Mouse (Mus musculus) C2C12 (cell line): Measurements from ENCODE around the gene Arpc3. TPM values are rescaled to one million over a fixed set of nuclear protein-coding genes. Genes with fewer than 3 reads are reported as not detected.
A peak's percentile ranks its signal among the peaks of the same experiment; 100 is the strongest.

Source experiments
- H3K27me3 ChIP-seq: one replicate; pipeline ENCODE4 v1.6.1; 2011; ENCODE audit not compliant: control insufficient read depth, insufficient read depth, insufficient read length
- H3K36me3 ChIP-seq: one replicate; pipeline ENCODE4 v1.6.1; 2011; ENCODE audit not compliant: control insufficient read depth, insufficient read depth
- H3K4me3 ChIP-seq: one replicate; pipeline ENCODE4 v1.5.1; 2011; ENCODE audit warnings: mild to moderate bottlenecking, control low read depth; ENCODE audit not compliant: poor library complexity, insufficient read depth, severe bottlenecking
- H3K79me2 ChIP-seq: one replicate; pipeline ENCODE4 v1.6.1; 2011; ENCODE audit not compliant: control insufficient read depth, insufficient read depth
- H3K79me3 ChIP-seq: one replicate; pipeline ENCODE4 v1.6.1; 2011; ENCODE audit warnings: low read depth, control low read depth
- H3ac ChIP-seq: one replicate; pipeline ENCODE3; 2011; ENCODE audit warnings: low read depth; ENCODE audit not compliant: control insufficient read depth, insufficient read length
- CEBPB ChIP-seq: IDR thresholded peaks from one replicate; pipeline ENCODE4 v1.6.1; 2011; ENCODE audit warnings: low read depth, mild to moderate bottlenecking, control low read depth, moderate library complexity
- CTCF ChIP-seq: IDR thresholded peaks from one replicate; pipeline ENCODE4 v1.5.1; 2011; ENCODE audit not compliant: control insufficient read depth, insufficient read depth, insufficient read length
- FOSL1 ChIP-seq: IDR thresholded peaks from one replicate; pipeline ENCODE4 v1.8.0; 2011; ENCODE audit warnings: mild to moderate bottlenecking, low read length; ENCODE audit not compliant: poor library complexity, insufficient read depth, severe bottlenecking
- MAX ChIP-seq: IDR thresholded peaks from one replicate; pipeline ENCODE4 v1.6.1; 2011; ENCODE audit warnings: mild to moderate bottlenecking, control low read depth
- MYOD1 ChIP-seq: IDR thresholded peaks from one replicate; pipeline ENCODE4 v1.6.1; 2011; ENCODE audit warnings: low read depth; ENCODE audit not compliant: control insufficient read depth, insufficient read length
- MYOG ChIP-seq: IDR thresholded peaks from one replicate; pipeline ENCODE4 v1.6.1; 2011; ENCODE audit not compliant: control insufficient read depth, insufficient read length; ENCODE audit errors: extremely low read depth
- USF1 ChIP-seq: IDR thresholded peaks from one replicate; pipeline ENCODE4 v1.6.1; 2011; ENCODE audit warnings: low read depth, mild to moderate bottlenecking, control low read depth, moderate library complexity
- polyA plus RNA-seq: library from polyadenylated mRNA; unstranded; fragments of >200 nt; fragmentation: generic; extraction: Trizol; gene quantifications from one replicate; pipeline ENCODE4 v1.2.1, GENCODE M21; 2012; ENCODE audit warnings: missing spikeins

Gene Arpc3
- polyA plus RNA-seq, 1 experiment: 185 TPM

- Histone ChIP-seq H3K27me3 (no peaks in the 10 kb centered on the region), H3K79me3 (peaks cover 25% of the 10 kb centered on the region), H3K79me2 (peaks cover 46% of the 10 kb centered on the region), H3K4me3 (peak within 1 kb of the TSS; percentile 83), H3K36me3 (peaks cover 5% of the 10 kb centered on the region), H3ac (peak within 1 kb of the TSS; percentile 97)
- TF ChIP-seq MYOD1 (no peak), MYOG (no peak), FOSL1 (no peak), MAX (peak; percentile 93), CTCF (no peak), CEBPB (no peak), USF1 (no peak)
These were observed 37.7 kb upstream of the Arpc3 start, which contains the start of the genes Rad9b and Vps29 for GRCm38 (mm10) chr5:122353807-122354491. Rad9b (minus strand) TSS chr5:122354233. Vps29 (plus strand) TSS chr5:122354369.

GRCm38 (mm10) chr5:122354492-122355067 lies 37.1 kb upstream of the Arpc3 start:
- peaks cover 29% of the 10 kb centered on the region for H3K79me3 ChIP-seq
- TF ChIP-seq MYOG (no peak), USF1 (no peak)
- peak overlapping the region; percentile 97 for H3ac ChIP-seq
- H3K4me3 ChIP-seq: peak overlapping the region; percentile 83
- peaks cover 50% of the 10 kb centered on the region for H3K79me2 ChIP-seq
- H3K27me3 ChIP-seq: no peaks in the 10 kb centered on the region
- H3K36me3 ChIP-seq: peaks cover 5% of the 10 kb centered on the region

- Histone ChIP-seq H3K79me2 (peaks cover 39% of the 10 kb centered on the region), H3K36me3 (peaks cover 38% of the 10 kb centered on the region)
These were observed 20.0 kb upstream of the Arpc3 start, which contains the start of gene Gpn3 for GRCm38 (mm10) chr5:122371591-122372191. Gpn3 (plus strand) TSS chr5:122371876.

GRCm38 (mm10) chr5:122372192-122372769 lies 19.4 kb upstream of the Arpc3 start, which contains the start of gene Fam216a:
Fam216a (minus strand) TSS chr5:122372364.
- peak within 1 kb of the TSS; percentile 93 for H3ac ChIP-seq
- peak within 1 kb of the TSS; percentile 74 for H3K4me3 ChIP-seq
- no peaks in the 10 kb centered on the region for H3K27me3 ChIP-seq
- H3K36me3 ChIP-seq: peaks cover 32% of the 10 kb centered on the region
- no peak for TF ChIP-seq MYOD1
- TF ChIP-seq USF1: peak; percentile 37
- no peak for TF ChIP-seq FOSL1
- TF ChIP-seq MYOG: no peak
- peak; percentile 97 for TF ChIP-seq MAX
- no peak for TF ChIP-seq CTCF
- no peak for TF ChIP-seq CEBPB
- peaks cover 39% of the 10 kb centered on the region for H3K79me2 ChIP-seq
- peaks cover 23% of the 10 kb centered on the region for H3K79me3 ChIP-seq

More at GRCm38 (mm10) chr5:122371591-122372191, 20.0 kb upstream of the Arpc3 start, which contains the start of gene Gpn3:
- Histone ChIP-seq H3K4me3 (peak within 1 kb of the TSS; percentile 74), H3K79me3 (peaks cover 23% of the 10 kb centered on the region), H3ac (peak within 1 kb of the TSS; percentile 93), H3K27me3 (no peaks in the 10 kb centered on the region)
- TF ChIP-seq FOSL1: no peak
- TF ChIP-seq MYOD1: no peak
- TF ChIP-seq MYOG: no peak
- no peak for TF ChIP-seq USF1
- no peak for TF ChIP-seq CEBPB
- TF ChIP-seq MAX: no peak
- TF ChIP-seq CTCF: no peak

GRCm38 (mm10) chr5:122372878-122373277 lies 18.8 kb upstream of the Arpc3 start:
- H3K79me3 ChIP-seq: peaks cover 23% of the 10 kb centered on the region
- H3K36me3 ChIP-seq: peaks cover 27% of the 10 kb centered on the region
- peak overlapping the region; percentile 74 for H3K4me3 ChIP-seq
- H3K79me2 ChIP-seq: peaks cover 39% of the 10 kb centered on the region
- peak overlapping the region; percentile 66 for H3ac ChIP-seq
- H3K27me3 ChIP-seq: no peaks in the 10 kb centered on the region
- TF ChIP-seq CEBPB: no peak
- no peak for TF ChIP-seq USF1
- no peak for TF ChIP-seq CTCF
- no peak for TF ChIP-seq MAX
- no peak for TF ChIP-seq MYOG
- TF ChIP-seq MYOD1: no peak
- TF ChIP-seq FOSL1: no peak

- peaks cover 18% of the 10 kb centered on the region for H3K79me2 ChIP-seq
- TF ChIP-seq USF1 (no peak), MAX (no peak)
- no peak overlapping the region for H3K4me3 ChIP-seq
- no peak overlapping the region for H3ac ChIP-seq
- no peaks in the 10 kb centered on the region for H3K27me3 ChIP-seq
- peaks cover 32% of the 10 kb centered on the region for H3K36me3 ChIP-seq
- H3K79me3 ChIP-seq: peaks cover 13% of the 10 kb centered on the region
These were observed 14.4 kb upstream of the Arpc3 start for GRCm38 (mm10) chr5:122377101-122377833.
